Mouse (Mus musculus): Measurements from ENCODE around the gene 4930480E11Rik.
"Not testable (repeated sequence)": the region's sequence is repeated elsewhere in the genome, so short reads cannot be mapped to it uniquely, and the experiment has no call there.

Gene 4930480E11Rik

DNA sequence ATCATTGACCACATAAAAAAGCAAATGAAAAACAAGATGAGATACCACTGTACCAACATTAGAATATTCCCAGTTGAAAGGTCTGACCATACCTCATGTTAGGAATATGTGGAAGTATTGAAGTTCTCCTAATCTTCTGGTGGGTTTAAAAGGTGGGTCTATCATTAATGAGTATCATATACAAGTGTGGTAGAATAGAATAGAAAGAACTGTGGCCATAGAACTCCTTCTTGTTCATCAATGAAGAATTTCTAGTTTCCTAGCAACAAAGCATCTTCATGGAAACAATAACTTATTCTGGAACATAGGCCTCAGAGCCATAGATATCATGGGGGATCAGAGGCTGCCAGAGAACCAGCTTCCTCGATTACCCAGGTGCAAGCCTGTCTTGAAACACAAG is at the start of gene 4930480E11Rik:
4930480E11Rik (plus strand) TSS at position 301 of the 400 bp plus-strand sequence.
- no peak for DNase-seq (ENCODE audit: low spot score)

GRCm38 (mm10) chrX:78403346-78403745 is 33.9 kb downstream of the 4930480E11Rik start:
- not testable (repeated sequence) for DNase-seq (ENCODE audit: low spot score)

All from urinary bladder, postnatal 25 days (tissue).